8 mouse cellular contexts compared by ENCODE assay signal in the genomic region with DNA sequence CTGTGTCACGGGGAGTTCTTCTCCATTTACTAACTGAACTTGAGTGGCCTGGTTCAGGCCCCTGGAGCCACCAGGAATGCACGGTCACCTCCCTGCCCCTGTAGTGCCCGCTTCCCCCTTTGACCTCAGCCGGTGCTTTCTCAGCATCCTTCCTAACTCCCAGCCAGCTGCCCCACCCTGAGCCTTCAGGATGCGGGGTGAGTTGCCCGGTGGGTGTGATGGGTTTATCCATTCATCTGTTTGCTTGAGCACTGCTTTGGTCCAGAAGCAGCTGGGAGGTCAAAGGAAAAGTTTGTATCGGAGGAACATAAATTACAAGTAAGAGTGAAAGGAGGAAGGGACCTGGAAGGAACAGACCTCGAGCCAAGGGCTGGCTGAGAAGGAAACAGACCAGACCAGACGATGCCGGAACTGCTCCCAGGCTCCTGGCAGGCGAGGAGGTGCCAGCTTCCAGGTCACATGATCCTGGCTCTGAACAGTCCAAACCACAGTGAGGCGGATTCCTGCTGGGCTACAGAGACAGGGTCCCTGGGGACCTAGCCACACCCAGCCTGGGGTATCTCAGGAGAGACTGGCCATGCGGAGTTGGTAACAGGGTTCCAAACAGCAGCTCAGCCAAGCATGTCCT. TPM values are rescaled to one million over a fixed set of nuclear protein-coding genes. Genes with fewer than 3 reads are reported as not detected.
DNase-seq lines count a peak whose midpoint lies in the region; ATAC-seq lines count a peak whose summit lies in the region.

No protein-coding gene starts in this region.

- H3K4me2 ChIP-seq in lung, embryonic 15.5 days, result peak overlapping the region; percentile 19; the same call in 1 of the 2 replicates

- H3K36me3 ChIP-seq in lung, embryonic 15.5 days, result no peaks in the 10 kb centered on the region

- H3K27ac ChIP-seq in lung, embryonic 15.5 days, result peak overlapping the region; percentile 78

- H3K4me3 ChIP-seq in lung, embryonic 15.5 days, result no peak overlapping the region

- no peaks in the 10 kb centered on the region for H3K27me3 ChIP-seq in lung, embryonic 15.5 days

- no peak overlapping the region for H3K9ac ChIP-seq in lung, embryonic 15.5 days

- no peaks in the 10 kb centered on the region for H3K9me3 ChIP-seq in lung, embryonic 15.5 days

- DNase-seq in layer of hippocampus, adult 11-12 months (ENCODE audit: low spot score), result peak; percentile 69
- DNase-seq in layer of hippocampus, adult 9-10 months (ENCODE audit: low spot score), result no peak
- DNase-seq in cerebellum, adult 9-11 months, result peak; percentile 83
- peak; percentile 80 to 89 for DNase-seq in heart, adult 18-20 months
- peak; percentile 83 for DNase-seq in kidney, postnatal 14 days
- no peak for DNase-seq in spleen, adult 12 weeks (ENCODE audit: low spot score)

- peak; percentile 25; the same call in 1 of the 2 replicates for ATAC-seq in lung, embryonic 15.5 days (ENCODE audit: borderline replicate concordance, extremely low read depth, low FRiP score, low TSS enrichment)
- no peak for ATAC-seq in erythroid progenitor cell, adult 5-6 weeks (replicated peaks; ENCODE audit: low FRiP score, poor library complexity, severe bottlenecking)

- 16% methylated on average over 13 of the region's 13 CpGs for WGBS in lung, embryonic 15.5 days

- peaks cover 82% of the 10 kb centered on the region for H3K4me1 ChIP-seq in lung, embryonic 15.5 days

RNA-seq across cellular contexts. Expression of a gene that starts 16.1 kb away (rescaled TPM):
- 10 to 100 TPM; 21.3 to 22.3 TPM for total RNA-seq in heart, adult 18-20 months (2021)
- 17.5 and 21.4 TPM in 2 replicates for polyA plus RNA-seq in lung, embryonic 15.5 days (2015; fragmentation: Nextera tagmentation; extraction: Ambion mirVana)
- 2.2 and 3.4 TPM in 2 replicates for total RNA-seq in erythroid progenitor cell, adult 5-6 weeks (2015; ENCODE audit: low replicate concordance)
- 1.5 and 8.7 TPM in 2 replicates for total RNA-seq in erythroid progenitor cell, adult 5-6 weeks (2017; ENCODE audit: low replicate concordance)

Comparison
In these comparisons a context has a peak if more than half of its experiments do, and no peak if none do; other contexts are left out.
1. DNase-seq: peak in layer of hippocampus, adult 11-12 months (single experiment), cerebellum, adult 9-11 months (single experiment), heart, adult 18-20 months (2 of 2) and kidney, postnatal 14 days (single experiment); none in layer of hippocampus, adult 9-10 months (single experiment) and spleen, adult 12 weeks (single experiment).